Mouse (Mus musculus) liver, postnatal 0 days (tissue): ENCODE data around the gene Chac1. TPM values are rescaled to one million over a fixed set of nuclear protein-coding genes. Genes with fewer than 3 reads are reported as not detected.

Experiments used
- ATAC-seq: fragments of 200-750 bp; cut with Nextera tagmentation; 2 replicates; pipeline ENCODE4 v1.8.0; 2017; ENCODE audit warnings: mild to moderate bottlenecking, moderate library complexity
- DNase-seq: peaks from one replicate; pipeline ENCODE4 v3.0.0-alpha.2; 2016
- H3K27ac ChIP-seq: fragments of 300-500 bp; sonication (generic); 2 replicates; pipeline ENCODE4 v1.5.1; 2014; ENCODE audit warnings: antibody characterized with exemption, moderate library complexity, mild to moderate bottlenecking, low read depth
- H3K27me3 ChIP-seq: fragments of 300-500 bp; sonication (generic); 2 replicates; pipeline ENCODE4 v1.6.1; 2014; ENCODE audit warnings: low read length, control low read depth, mixed read lengths; ENCODE audit not compliant: insufficient read depth
- H3K36me3 ChIP-seq: fragments of 300-500 bp; sonication (generic); replicated peaks from 2 replicates; pipeline ENCODE4 v1.6.1; 2014; ENCODE audit warnings: mild to moderate bottlenecking, control low read depth, low read length, moderate library complexity, mixed read lengths; ENCODE audit not compliant: insufficient read depth
- H3K4me1 ChIP-seq: fragments of 300-500 bp; sonication (generic); 2 replicates; pipeline ENCODE4 v1.6.1; 2014; ENCODE audit warnings: antibody characterized with exemption, mild to moderate bottlenecking, control low read depth; ENCODE audit not compliant: insufficient read depth
- H3K4me2 ChIP-seq: fragments of 300-500 bp; sonication (generic); 2 replicates; pipeline ENCODE4 v1.6.1; 2014; ENCODE audit warnings: low read depth, mild to moderate bottlenecking, low read length, moderate library complexity, mixed read lengths
- H3K4me3 ChIP-seq: fragments of 300-500 bp; sonication (generic); 2 replicates; pipeline ENCODE4 v1.5.1; 2014; ENCODE audit warnings: low read depth, low read length
- H3K9ac ChIP-seq: fragments of 300-500 bp; sonication (generic); replicated peaks from 2 replicates; pipeline ENCODE4 v1.6.1; 2014; ENCODE audit warnings: mild to moderate bottlenecking, moderate library complexity
- H3K9me3 ChIP-seq: fragments of 300-500 bp; sonication (generic); 2 replicates; pipeline ENCODE4 v1.6.1; 2016; ENCODE audit warnings: mild to moderate bottlenecking, control low read depth, low read length, mixed read lengths
- CTCF ChIP-seq: sonication (generic); IDR thresholded peaks from 2 replicates; pipeline ENCODE4 v1.5.1; 2016; ENCODE audit warnings: antibody characterized with exemption, low read depth
- EP300 ChIP-seq: IDR thresholded peaks from 2 replicates; pipeline ENCODE4 v1.6.1; 2016; ENCODE audit warnings: antibody characterized with exemption, low read depth, mild to moderate bottlenecking
- WGBS: fragments of 180-500 bp; shearing (Covaris S2); extraction: QIAGEN DNeasy Blood & Tissue Kit; methylation state at CpG from one replicate; pipeline ENCODE4 v1.1.7; 2014; ENCODE audit not compliant: insufficient replicate concordance; 5-methylcytosine and 5-hydroxymethylcytosine counted together
- polyA plus RNA-seq: library from polyadenylated mRNA; unstranded; fragments of >200 nt; fragmentation: Nextera tagmentation; extraction: Ambion mirVana; gene quantifications from 2 replicates; pipeline ENCODE4 v1.2.1, GENCODE M21; 2015

The Chac1 gene
- polyA plus RNA-seq, 1 experiment from 2014 or later = 0.35 TPM

- DNase-seq (no peak), ATAC-seq (no peak)
- H3K27me3 ChIP-seq = peaks cover 9% of the 10 kb centered on the region; the same call in 1 of the 2 replicates
- H3K27ac ChIP-seq = no peak overlapping the region
- no peak overlapping the region for H3K9ac ChIP-seq
- H3K9me3 ChIP-seq = no peaks in the 10 kb centered on the region
- peaks cover 16% of the 10 kb centered on the region for H3K4me1 ChIP-seq
- WGBS = 55% methylated on average over 1 of the region's 1 CpGs
- no peaks in the 10 kb centered on the region for H3K36me3 ChIP-seq
- H3K4me2 ChIP-seq = no peak overlapping the region
- no peak overlapping the region for H3K4me3 ChIP-seq
- TF ChIP-seq EP300 (no peak), CTCF (no peak)
Observed at GRCm38 (mm10) chr2:119334135-119334534, 16.9 kb upstream of the Chac1 start.

GRCm38 (mm10) chr2:119334964-119335525, 16.0 kb upstream of the Chac1 start:
- H3K36me3 ChIP-seq = no peaks in the 10 kb centered on the region
- H3K4me3 ChIP-seq = no peak overlapping the region
- ATAC-seq (no peak), DNase-seq (no peak)
- H3K4me1 ChIP-seq = peaks cover 16% of the 10 kb centered on the region
- H3K4me2 ChIP-seq = no peak overlapping the region
- no peak overlapping the region for H3K9ac ChIP-seq
- no peak for TF ChIP-seq CTCF
- H3K27me3 ChIP-seq = peaks cover 9% of the 10 kb centered on the region; the same call in 1 of the 2 replicates
- no peaks in the 10 kb centered on the region for H3K9me3 ChIP-seq
- no peak overlapping the region for H3K27ac ChIP-seq
- 77% methylated on average over 7 of the region's 7 CpGs for WGBS

- H3K36me3 ChIP-seq = no peaks in the 10 kb centered on the region
- peaks cover 9% of the 10 kb centered on the region; the same call in 1 of the 2 replicates for H3K27me3 ChIP-seq
- H3K9ac ChIP-seq = no peak overlapping the region
- no peaks in the 10 kb centered on the region for H3K9me3 ChIP-seq
- DNase-seq = no peak
- ATAC-seq = no peak
- no peak for TF ChIP-seq CTCF
- TF ChIP-seq EP300 = no peak
- 77% methylated on average over 1 of the region's 1 CpGs for WGBS
- no peak overlapping the region for H3K4me3 ChIP-seq
- no peak overlapping the region for H3K27ac ChIP-seq
- no peak overlapping the region for H3K4me2 ChIP-seq
- H3K4me1 ChIP-seq = peaks cover 16% of the 10 kb centered on the region
Observed at GRCm38 (mm10) chr2:119335535-119335934, 15.5 kb upstream of the Chac1 start.

- 30% methylated on average over 2 of the region's 2 CpGs for WGBS
- no peak for ATAC-seq
- H3K9ac ChIP-seq = no peak overlapping the region
- no peak overlapping the region for H3K4me2 ChIP-seq
- no peaks in the 10 kb centered on the region for H3K9me3 ChIP-seq
- H3K27me3 ChIP-seq = peaks cover 9% of the 10 kb centered on the region; the same call in 1 of the 2 replicates
- peaks cover 16% of the 10 kb centered on the region for H3K4me1 ChIP-seq
- TF ChIP-seq EP300 (no peak), CTCF (no peak)
- no peak for DNase-seq
- peak overlapping the region; percentile 57; the same call in 1 of the 2 replicates for H3K27ac ChIP-seq
- no peaks in the 10 kb centered on the region for H3K36me3 ChIP-seq
- no peak overlapping the region for H3K4me3 ChIP-seq
Observed at GRCm38 (mm10) chr2:119336002-119336401, 15.0 kb upstream of the Chac1 start.

- 0 out of 2 replicates have a peak overlapping the region, but pooled peaks have one; percentile 7 for H3K4me2 ChIP-seq
- no peak overlapping the region for H3K4me3 ChIP-seq
- H3K9me3 ChIP-seq = no peaks in the 10 kb centered on the region
- DNase-seq = no peak
- 39% methylated on average over 10 of the region's 10 CpGs for WGBS
- no peak for ATAC-seq
- no peak overlapping the region for H3K9ac ChIP-seq
- no peaks in the 10 kb centered on the region for H3K36me3 ChIP-seq
- H3K27me3 ChIP-seq = peaks cover 8% of the 10 kb centered on the region; the same call in 1 of the 2 replicates
- H3K4me1 ChIP-seq = peaks cover 16% of the 10 kb centered on the region
- no peak for TF ChIP-seq EP300
- no peak for TF ChIP-seq CTCF
- peak overlapping the region; percentile 62; the same call in 1 of the 2 replicates for H3K27ac ChIP-seq
Observed at GRCm38 (mm10) chr2:119336470-119336869, 14.6 kb upstream of the Chac1 start.

GRCm38 (mm10) chr2:119337425-119338265, 13.4 kb upstream of the Chac1 start:
- Histone ChIP-seq H3K4me3 (peak overlapping the region; percentile 56), H3K9me3 (no peaks in the 10 kb centered on the region), H3K27me3 (no peaks in the 10 kb centered on the region; the same call in 1 of the 2 replicates), H3K4me1 (peaks cover 16% of the 10 kb centered on the region), H3K4me2 (peak overlapping the region; percentile 84), H3K27ac (peak overlapping the region; percentile 62), H3K9ac (peak overlapping the region; percentile 62), H3K36me3 (no peaks in the 10 kb centered on the region)
- peak; percentile 91 for ATAC-seq
- peak; percentile 92 for DNase-seq
- no peak for TF ChIP-seq EP300
- TF ChIP-seq CTCF = peak; percentile 92
- WGBS = 9% methylated on average over 50 of the region's 60 CpGs
